Mouse (Mus musculus) heart, embryonic 14.5 days (tissue): ENCODE data around the gene Cd300ld5. TPM values are rescaled to one million over a fixed set of nuclear protein-coding genes. Genes with fewer than 3 reads are reported as not detected.

Experiments
- ATAC-seq: fragments of 200-750 bp; cut with Nextera tagmentation; 2 replicates; pipeline ENCODE4 v1.8.0; 2017; ENCODE audit warnings: low read depth, moderate TSS enrichment; ENCODE audit not compliant: insufficient number of reproducible peaks, insufficient read depth, low FRiP score
- H3K27ac ChIP-seq, 2 experiments: fragments of 200-500 bp in 1 of 2; fragments of 300-500 bp in 1 of 2; sonication (generic) in 1 of 2; replicated peaks in 1 of 2; 2 replicates each; pipeline ENCODE4 v1.5.1; 2012 to 2014; ENCODE audit warnings: low read depth in 2 of 2, low read length in 2 of 2, control low read depth in 1 of 2, mild to moderate bottlenecking in 1 of 2, mixed read lengths in 1 of 2; ENCODE audit not compliant: control insufficient read depth in 1 of 2, insufficient read depth in 1 of 2
- H3K27me3 ChIP-seq: fragments of 300-500 bp; sonication (generic); 2 replicates; pipeline ENCODE4 v1.6.1; 2014; ENCODE audit warnings: mild to moderate bottlenecking, low read length, control low read depth; ENCODE audit not compliant: control insufficient read depth, insufficient read depth
- H3K36me3 ChIP-seq: fragments of 300-500 bp; sonication (generic); 2 replicates; pipeline ENCODE4 v1.6.1; 2014; ENCODE audit warnings: mild to moderate bottlenecking, control low read depth, low read length, mixed read lengths; ENCODE audit not compliant: control insufficient read depth, insufficient read depth
- H3K4me1 ChIP-seq, 2 experiments: fragments of 200-500 bp in 1 of 2; fragments of 300-500 bp in 1 of 2; sonication (generic) in 1 of 2; 2 replicates each; pipeline ENCODE4 v1.6.1; 2012 to 2014; ENCODE audit warnings: low read length in 2 of 2, control low read depth in 1 of 2, mixed read lengths in 1 of 2; ENCODE audit not compliant: control insufficient read depth in 2 of 2, insufficient read depth in 2 of 2
- H3K4me2 ChIP-seq: fragments of 300-500 bp; sonication (generic); 2 replicates; pipeline ENCODE4 v1.6.1; 2014; ENCODE audit warnings: mild to moderate bottlenecking, low read length
- H3K4me3 ChIP-seq, 2 experiments: fragments of 200-500 bp in 1 of 2; fragments of 300-500 bp in 1 of 2; sonication (generic) in 1 of 2; 2 replicates each; pipeline ENCODE4 v1.5.1; 2012 to 2014; ENCODE audit warnings: low read length in 2 of 2, mild to moderate bottlenecking in 2 of 2, control low read depth in 1 of 2, low read depth in 1 of 2, moderate library complexity in 1 of 2; ENCODE audit not compliant: control insufficient read depth in 1 of 2, insufficient read depth in 1 of 2
- H3K9ac ChIP-seq: fragments of 300-500 bp; sonication (generic); 2 replicates; pipeline ENCODE4 v1.6.1; 2014; ENCODE audit warnings: mild to moderate bottlenecking, low read length
- H3K9me3 ChIP-seq: fragments of 300-500 bp; sonication (generic); 2 replicates; pipeline ENCODE4 v1.6.1; 2016; ENCODE audit warnings: low read length, control low read depth; ENCODE audit not compliant: control insufficient read depth
- WGBS: fragments of 180-500 bp; shearing (Covaris S2); extraction: QIAGEN DNeasy Blood & Tissue Kit; methylation state at CpG from one replicate; pipeline ENCODE4 v1.1.7; 2014; 5-methylcytosine and 5-hydroxymethylcytosine counted together
- polyA plus RNA-seq: library from polyadenylated mRNA; unstranded; fragments of >200 nt; fragmentation: Nextera tagmentation; extraction: Ambion mirVana; gene quantifications from 2 replicates; pipeline ENCODE4 v1.2.1, GENCODE M21; 2014

The Cd300ld5 gene
- polyA plus RNA-seq, 1 experiment from 2014 or later: not detected

GRCm38 (mm10) chr11:115066768-115067167 lies 29.2 kb upstream of the Cd300ld5 start:
- Histone ChIP-seq H3K4me1 (peaks cover under 1 to 4% of the 10 kb centered on the region in 2 experiments; a peak in 2 of 4 replicates), H3K9me3 (no peaks in the 10 kb centered on the region), H3K4me3 (no peak overlapping the region), H3K27ac (no peak overlapping the region), H3K9ac (no peak overlapping the region), H3K4me2 (no peak overlapping the region), H3K36me3 (no peaks in the 10 kb centered on the region), H3K27me3 (no peaks in the 10 kb centered on the region)
- ATAC-seq: no peak
- WGBS: 60% methylated on average over 6 of the region's 6 CpGs

GRCm38 (mm10) chr11:115062077-115062476 lies 24.5 kb upstream of the Cd300ld5 start, which contains the start of gene Cd300e:
Cd300e (minus strand) TSS chr11:115062177.
- WGBS: 43% methylated on average over 5 of the region's 5 CpGs
- H3K4me3 ChIP-seq: no peak within 1 kb of the TSS

GRCm38 (mm10) chr11:115059797-115060196 lies 22.2 kb upstream of the Cd300ld5 start:
- ATAC-seq: no peak
- no peak overlapping the region for H3K4me2 ChIP-seq
- H3K9me3 ChIP-seq: no peaks in the 10 kb centered on the region
- no peaks in the 10 kb centered on the region for H3K4me1 ChIP-seq
- H3K27ac ChIP-seq: no peak overlapping the region
- no peak overlapping the region for H3K4me3 ChIP-seq
- no peaks in the 10 kb centered on the region for H3K27me3 ChIP-seq
- 62% methylated on average over 2 of the region's 2 CpGs for WGBS
- H3K9ac ChIP-seq: no peak overlapping the region
- no peaks in the 10 kb centered on the region for H3K36me3 ChIP-seq

More at GRCm38 (mm10) chr11:115062077-115062476, 24.5 kb upstream of the Cd300ld5 start, which contains the start of gene Cd300e:
- no peak within 1 kb of the TSS for H3K9ac ChIP-seq
- ATAC-seq: no peak
- no peaks in the 10 kb centered on the region for H3K9me3 ChIP-seq
- no peaks in the 10 kb centered on the region for H3K27me3 ChIP-seq
- no peaks in the 10 kb centered on the region for H3K36me3 ChIP-seq
- no peak within 1 kb of the TSS for H3K27ac ChIP-seq
- H3K4me1 ChIP-seq: no peaks in the 10 kb centered on the region
- H3K4me2 ChIP-seq: no peak within 1 kb of the TSS

GRCm38 (mm10) chr11:115058701-115059100 lies 21.1 kb upstream of the Cd300ld5 start:
- ATAC-seq: no peak
- H3K27ac ChIP-seq: no peak overlapping the region
- no peak overlapping the region for H3K4me3 ChIP-seq
- no peaks in the 10 kb centered on the region for H3K36me3 ChIP-seq
- 66% methylated on average over 4 of the region's 4 CpGs for WGBS
- H3K4me2 ChIP-seq: no peak overlapping the region
- no peaks in the 10 kb centered on the region for H3K27me3 ChIP-seq
- H3K9ac ChIP-seq: no peak overlapping the region
- H3K4me1 ChIP-seq: no peaks in the 10 kb centered on the region
- H3K9me3 ChIP-seq: no peaks in the 10 kb centered on the region

GRCm38 (mm10) chr11:115054537-115054936 lies 17.0 kb upstream of the Cd300ld5 start:
- Histone ChIP-seq H3K4me2 (no peak overlapping the region), H3K4me3 (no peak overlapping the region), H3K4me1 (no peaks in the 10 kb centered on the region), H3K36me3 (no peaks in the 10 kb centered on the region), H3K9ac (no peak overlapping the region), H3K27me3 (no peaks in the 10 kb centered on the region), H3K9me3 (no peaks in the 10 kb centered on the region), H3K27ac (no peak overlapping the region)
- ATAC-seq: no peak

- no peak overlapping the region for H3K4me2 ChIP-seq
- no peaks in the 10 kb centered on the region for H3K9me3 ChIP-seq
- H3K4me3 ChIP-seq: no peak overlapping the region
- H3K9ac ChIP-seq: no peak overlapping the region
- no peaks in the 10 kb centered on the region for H3K36me3 ChIP-seq
- no peak for ATAC-seq
- no peaks in the 10 kb centered on the region for H3K4me1 ChIP-seq
- H3K27me3 ChIP-seq: no peaks in the 10 kb centered on the region
- 89% methylated on average over 1 of the region's 1 CpGs for WGBS
- H3K27ac ChIP-seq: no peak overlapping the region
These were observed 15.4 kb upstream of the Cd300ld5 start for GRCm38 (mm10) chr11:115052991-115053390.

GRCm38 (mm10) chr11:115052206-115052605 lies 14.6 kb upstream of the Cd300ld5 start:
- Histone ChIP-seq H3K36me3 (no peaks in the 10 kb centered on the region), H3K4me2 (no peak overlapping the region), H3K9ac (no peak overlapping the region), H3K27ac (no peak overlapping the region), H3K27me3 (no peaks in the 10 kb centered on the region), H3K9me3 (no peaks in the 10 kb centered on the region), H3K4me3 (no peak overlapping the region), H3K4me1 (no peaks in the 10 kb centered on the region)
- no peak for ATAC-seq
- 2% methylated on average over 9 of the region's 9 CpGs for WGBS

- Histone ChIP-seq H3K36me3 (no peaks in the 10 kb centered on the region), H3K27ac (no peak overlapping the region), H3K4me1 (no peaks in the 10 kb centered on the region), H3K4me2 (no peak overlapping the region), H3K27me3 (no peaks in the 10 kb centered on the region), H3K9ac (no peak overlapping the region), H3K4me3 (no peak overlapping the region), H3K9me3 (no peaks in the 10 kb centered on the region)
- ATAC-seq: no peak
- 31% methylated on average over 3 of the region's 3 CpGs for WGBS
These were observed 11.8 kb upstream of the Cd300ld5 start for GRCm38 (mm10) chr11:115049282-115049895.
